Mouse (Mus musculus) hindbrain, embryonic 16.5 days (tissue): Measurements from ENCODE around the gene Pus7l. TPM values are rescaled to one million over a fixed set of nuclear protein-coding genes. Genes with fewer than 3 reads are reported as not detected.
A peak's percentile ranks its signal among the peaks of the same experiment; 100 is the strongest.

Source experiments
- ATAC-seq: fragments of 200-750 bp; cut with Nextera tagmentation; 2 replicates; pipeline ENCODE4 v1.8.0; 2017; ENCODE audit warnings: moderate TSS enrichment, moderate library complexity
- H3K27ac ChIP-seq: fragments of 300-500 bp; sonication (generic); 2 replicates; pipeline ENCODE4 v1.5.1; 2014; ENCODE audit warnings: low read depth, mild to moderate bottlenecking, control low read depth, low read length, moderate library complexity
- H3K27me3 ChIP-seq: fragments of 300-500 bp; sonication (generic); replicated peaks from 2 replicates; pipeline ENCODE4 v1.6.1; 2014; ENCODE audit warnings: low read length; ENCODE audit not compliant: control insufficient read depth, insufficient read depth
- H3K36me3 ChIP-seq: fragments of 300-500 bp; sonication (generic); 2 replicates; pipeline ENCODE4 v1.6.1; 2014; ENCODE audit warnings: mild to moderate bottlenecking, low read length, moderate library complexity, mixed read lengths; ENCODE audit not compliant: control insufficient read depth, insufficient read depth
- H3K4me1 ChIP-seq: fragments of 300-500 bp; sonication (generic); 2 replicates; pipeline ENCODE4 v1.6.1; 2014; ENCODE audit warnings: low read depth, low read length; ENCODE audit not compliant: control insufficient read depth, insufficient read depth
- H3K4me2 ChIP-seq: fragments of 300-500 bp; sonication (generic); 2 replicates; pipeline ENCODE4 v1.6.1; 2014; ENCODE audit warnings: mild to moderate bottlenecking, low read length, control low read depth, moderate library complexity
- H3K4me3 ChIP-seq: fragments of 300-500 bp; sonication (generic); 2 replicates; pipeline ENCODE4 v1.5.1; 2014; ENCODE audit warnings: mild to moderate bottlenecking, low read length, control low read depth, moderate library complexity
- H3K9ac ChIP-seq: fragments of 300-500 bp; sonication (generic); 2 replicates; pipeline ENCODE4 v1.6.1; 2014; ENCODE audit warnings: low read depth, mild to moderate bottlenecking, control low read depth, low read length, moderate library complexity
- H3K9me3 ChIP-seq: fragments of 300-500 bp; sonication (generic); 2 replicates; pipeline ENCODE4 v1.6.1; 2014; ENCODE audit warnings: mild to moderate bottlenecking, low read length, moderate library complexity; ENCODE audit not compliant: control insufficient read depth
- WGBS: fragments of 180-500 bp; shearing (Covaris S2); extraction: QIAGEN DNeasy Blood & Tissue Kit; methylation state at CpG from one replicate; pipeline ENCODE4 v1.1.7; 2014; 5-methylcytosine and 5-hydroxymethylcytosine counted together
- polyA plus RNA-seq: library from polyadenylated mRNA; unstranded; fragments of >200 nt; fragmentation: Nextera tagmentation; extraction: Ambion mirVana; gene quantifications from 2 replicates; pipeline ENCODE4 v1.2.1, GENCODE M21; 2015

The Pus7l gene
- polyA plus RNA-seq, 1 experiment from 2014 or later = 6.1 TPM

DNA sequence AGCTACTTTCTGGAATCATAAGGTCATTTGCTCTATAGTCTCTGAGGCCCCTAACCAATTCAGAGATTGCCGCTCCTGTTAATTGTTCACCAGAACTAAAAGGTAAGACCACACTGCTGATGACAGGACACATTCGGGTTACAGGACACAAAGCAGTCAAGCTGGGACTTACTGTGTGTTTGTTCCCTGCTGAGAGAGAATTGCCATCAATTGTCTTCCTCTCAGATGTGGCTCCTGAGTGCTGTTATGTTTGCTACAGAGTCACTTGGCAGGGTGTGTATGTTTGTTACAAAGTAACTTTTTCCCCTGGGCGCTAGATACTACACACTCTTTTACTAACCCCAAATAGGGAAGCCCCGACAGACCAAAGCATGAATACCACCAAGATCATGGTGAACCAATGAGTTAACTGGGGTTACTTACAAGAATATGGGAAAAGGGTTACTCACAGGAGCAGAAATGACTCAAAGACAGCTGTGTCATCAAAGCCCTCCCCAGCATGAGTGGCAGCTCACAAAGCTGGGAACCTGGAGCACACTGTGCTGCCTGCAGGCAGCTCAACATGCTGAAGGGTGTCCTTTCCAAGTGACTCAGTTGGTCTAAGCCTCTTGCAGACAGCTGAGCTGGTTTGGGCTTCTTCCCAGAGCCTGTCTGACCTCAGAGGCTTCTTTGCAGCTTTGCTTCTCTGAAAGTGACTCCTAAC is 31.4 kb upstream of the Pus7l start:
- no peaks in the 10 kb centered on the region for H3K27me3 ChIP-seq
- WGBS = 50% methylated on average over 4 of the region's 4 CpGs
- H3K9ac ChIP-seq = no peak overlapping the region
- ATAC-seq = no peak
- H3K4me2 ChIP-seq = no peak overlapping the region
- no peaks in the 10 kb centered on the region for H3K4me1 ChIP-seq
- H3K4me3 ChIP-seq = no peak overlapping the region
- H3K9me3 ChIP-seq = no peaks in the 10 kb centered on the region
- no peak overlapping the region for H3K27ac ChIP-seq
- H3K36me3 ChIP-seq = peaks cover 6% of the 10 kb centered on the region

DNA sequence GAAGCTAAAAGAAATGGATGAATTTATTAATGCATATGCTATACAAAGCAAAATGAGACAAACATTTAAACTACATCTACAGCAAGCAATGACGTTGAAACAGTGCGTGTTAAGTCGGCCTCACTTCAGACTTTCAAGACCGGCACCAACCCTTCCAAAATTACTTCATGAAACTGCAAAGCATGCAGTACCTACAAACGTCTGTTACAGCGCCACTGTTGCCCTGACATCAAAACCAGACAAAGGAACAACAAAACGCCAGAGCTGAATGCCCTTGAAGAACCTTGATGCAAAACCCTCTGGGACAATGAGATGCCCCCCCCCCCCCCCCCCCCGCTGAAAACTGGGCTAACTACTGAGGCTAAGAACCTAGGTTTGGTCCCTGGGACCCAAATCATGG is 29.4 kb upstream of the Pus7l start:
- H3K4me3 ChIP-seq = no peak overlapping the region
- H3K9ac ChIP-seq = no peak overlapping the region
- whole genome bisulfite sequencing = 59% methylated on average over 8 of the region's 8 CpGs
- H3K36me3 ChIP-seq = no peaks in the 10 kb centered on the region
- H3K4me2 ChIP-seq = no peak overlapping the region
- H3K27me3 ChIP-seq = no peaks in the 10 kb centered on the region
- no peak overlapping the region for H3K27ac ChIP-seq
- ATAC-seq = no peak
- H3K9me3 ChIP-seq = no peaks in the 10 kb centered on the region
- no peaks in the 10 kb centered on the region for H3K4me1 ChIP-seq

DNA sequence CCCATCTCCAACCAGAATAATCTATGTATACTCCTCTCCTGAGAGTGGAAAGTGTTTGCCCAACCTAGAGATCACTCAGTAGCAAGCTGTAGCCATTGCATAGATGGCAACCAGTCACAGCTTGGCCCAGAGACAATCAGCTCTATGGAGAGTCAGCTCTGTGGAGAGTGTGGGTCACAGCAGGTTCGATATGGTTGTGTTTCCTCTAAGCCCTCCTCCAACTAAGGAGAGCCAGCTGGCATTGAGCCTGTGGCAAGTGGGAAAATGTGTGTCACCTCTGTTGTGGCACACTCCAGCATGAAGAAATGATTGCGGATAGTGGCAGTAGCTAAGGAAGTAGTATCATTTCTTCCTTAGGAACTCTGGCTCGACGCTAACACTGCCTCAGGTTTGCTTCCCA is 28.2 kb upstream of the Pus7l start:
- 82% methylated on average over 4 of the region's 4 CpGs for WGBS

GRCm38 (mm10) chr15:94568496-94569182 is 25.3 kb upstream of the Pus7l start:
- H3K9me3 ChIP-seq = no peaks in the 10 kb centered on the region
- H3K27ac ChIP-seq = no peak overlapping the region
- 88% methylated on average over 10 of the region's 10 CpGs for WGBS
- H3K36me3 ChIP-seq = no peaks in the 10 kb centered on the region
- H3K9ac ChIP-seq = no peak overlapping the region
- H3K4me1 ChIP-seq = no peaks in the 10 kb centered on the region
- H3K4me2 ChIP-seq = no peak overlapping the region
- H3K27me3 ChIP-seq = no peaks in the 10 kb centered on the region
- no peak for ATAC-seq
- H3K4me3 ChIP-seq = no peak overlapping the region

More for the DNA sequence above, 28.2 kb upstream of the Pus7l start:
- Histone ChIP-seq H3K27me3 (no peaks in the 10 kb centered on the region), H3K27ac (no peak overlapping the region), H3K9ac (no peak overlapping the region), H3K4me1 (no peaks in the 10 kb centered on the region), H3K36me3 (no peaks in the 10 kb centered on the region), H3K4me3 (no peak overlapping the region), H3K9me3 (no peaks in the 10 kb centered on the region), H3K4me2 (no peak overlapping the region)
- ATAC-seq = no peak

DNA sequence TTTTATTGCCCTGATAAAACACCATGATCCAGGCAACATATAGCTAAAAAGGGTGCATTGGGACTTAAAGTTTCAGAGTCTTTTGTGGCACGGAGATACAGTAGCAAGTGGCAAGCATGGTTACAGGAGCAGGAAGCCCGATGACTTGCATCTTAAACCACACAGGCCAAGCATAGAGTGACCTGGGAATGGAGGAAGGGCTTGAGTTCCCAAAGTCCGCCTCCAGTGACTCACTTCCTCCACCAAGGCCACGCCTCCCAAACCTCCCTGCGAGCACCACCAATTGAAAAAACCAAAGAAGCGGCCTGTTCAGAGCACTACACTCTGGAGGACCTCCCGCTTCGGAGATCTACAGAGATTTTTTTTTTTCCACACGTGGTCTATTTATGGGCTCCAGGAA is 22.5 kb upstream of the Pus7l start:
- Histone ChIP-seq H3K9me3 (no peaks in the 10 kb centered on the region), H3K4me1 (no peaks in the 10 kb centered on the region), H3K4me2 (no peak overlapping the region), H3K27me3 (no peaks in the 10 kb centered on the region), H3K36me3 (no peaks in the 10 kb centered on the region), H3K9ac (no peak overlapping the region), H3K27ac (no peak overlapping the region), H3K4me3 (no peak overlapping the region)
- WGBS = 91% methylated on average over 9 of the region's 9 CpGs
- ATAC-seq = no peak

- no peak overlapping the region for H3K9ac ChIP-seq
- no peak overlapping the region for H3K4me2 ChIP-seq
- no peak for ATAC-seq
- no peaks in the 10 kb centered on the region for H3K36me3 ChIP-seq
- no peaks in the 10 kb centered on the region for H3K27me3 ChIP-seq
- H3K27ac ChIP-seq = no peak overlapping the region
- H3K4me1 ChIP-seq = no peaks in the 10 kb centered on the region
- no peak overlapping the region for H3K4me3 ChIP-seq
- H3K9me3 ChIP-seq = no peaks in the 10 kb centered on the region
- WGBS = 89% methylated on average over 2 of the region's 2 CpGs
Measured at GRCm38 (mm10) chr15:94564909-94565308, 21.6 kb upstream of the Pus7l start.

GRCm38 (mm10) chr15:94558895-94559656 is 15.7 kb upstream of the Pus7l start:
- H3K27ac ChIP-seq = no peak overlapping the region
- H3K9ac ChIP-seq = no peak overlapping the region
- no peak overlapping the region for H3K4me2 ChIP-seq
- no peak overlapping the region for H3K4me3 ChIP-seq
- no peaks in the 10 kb centered on the region for H3K4me1 ChIP-seq
- no peaks in the 10 kb centered on the region for H3K9me3 ChIP-seq
- WGBS = 85% methylated on average over 17 of the region's 17 CpGs
- H3K27me3 ChIP-seq = no peaks in the 10 kb centered on the region
- no peaks in the 10 kb centered on the region for H3K36me3 ChIP-seq
- ATAC-seq = no peak

DNA sequence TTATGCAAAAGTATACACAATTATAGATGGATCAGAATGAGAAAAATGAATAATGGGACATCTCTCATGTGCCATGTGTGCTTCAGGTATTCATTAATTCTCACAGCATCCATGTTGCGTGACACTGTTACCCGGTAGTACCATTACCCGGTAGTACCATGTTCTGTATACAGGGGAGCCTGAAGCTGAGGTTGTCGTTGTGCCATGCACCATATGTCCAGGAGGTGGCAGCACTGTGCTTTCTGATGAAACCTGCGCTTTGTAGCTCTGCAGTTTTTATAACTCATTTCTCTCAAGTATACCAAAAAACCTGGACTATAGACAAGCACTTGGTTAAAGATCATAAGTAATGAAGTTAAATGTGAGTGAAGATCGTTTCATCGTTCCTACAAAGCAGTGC is 14.1 kb upstream of the Pus7l start:
- Histone ChIP-seq H3K27me3 (no peaks in the 10 kb centered on the region), H3K36me3 (no peaks in the 10 kb centered on the region), H3K9me3 (no peaks in the 10 kb centered on the region), H3K4me1 (no peaks in the 10 kb centered on the region), H3K4me3 (no peak overlapping the region), H3K27ac (no peak overlapping the region), H3K4me2 (no peak overlapping the region), H3K9ac (no peak overlapping the region)
- peak; percentile 56; the same call in 1 of the 2 replicates for ATAC-seq
- 22% methylated on average over 7 of the region's 7 CpGs for WGBS

DNA sequence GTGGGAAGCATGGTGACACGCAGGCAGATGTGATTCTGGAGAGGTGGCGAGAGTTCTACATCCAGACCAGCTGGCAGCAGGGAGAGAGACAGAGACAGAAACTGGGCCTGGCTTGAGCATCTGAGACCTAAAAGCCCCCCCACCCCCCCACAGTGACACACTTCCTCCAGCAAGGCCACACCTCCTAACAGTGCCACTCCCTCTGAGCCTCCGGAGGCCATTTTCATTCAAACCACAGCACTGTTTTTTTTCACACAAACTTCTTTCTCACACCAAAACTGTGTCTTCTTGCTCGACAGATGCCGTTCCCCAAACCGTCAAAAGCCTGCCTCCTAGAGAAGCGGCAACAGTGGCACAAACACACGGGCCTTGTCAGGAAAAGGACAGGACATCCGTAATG is 10.2 kb upstream of the Pus7l start:
- no peaks in the 10 kb centered on the region for H3K36me3 ChIP-seq
- H3K4me3 ChIP-seq = no peak overlapping the region
- no peak overlapping the region for H3K4me2 ChIP-seq
- H3K27ac ChIP-seq = no peak overlapping the region
- WGBS = 92% methylated on average over 9 of the region's 9 CpGs
- no peak overlapping the region for H3K9ac ChIP-seq
- no peak for ATAC-seq
- peaks cover 7% of the 10 kb centered on the region; the same call in 1 of the 2 replicates for H3K9me3 ChIP-seq
- no peaks in the 10 kb centered on the region for H3K27me3 ChIP-seq
- no peaks in the 10 kb centered on the region for H3K4me1 ChIP-seq
